Mouse (Mus musculus) colon, adult 2 months (tissue): ENCODE results near the gene Msl2. TPM values are rescaled to one million over a fixed set of nuclear protein-coding genes. Genes with fewer than 3 reads are reported as not detected.

Experiments used
- polyA plus RNA-seq: library from polyadenylated mRNA; depleted of rRNA; stranded (reverse); fragments of >200 nt; gene quantifications from 2 replicates; pipeline ENCODE4 v1.2.3, GENCODE M21; 2012; rRNA removed

Msl2 gene
- polyA plus RNA-seq, result 31.9 TPM in 2 replicates

DNA sequence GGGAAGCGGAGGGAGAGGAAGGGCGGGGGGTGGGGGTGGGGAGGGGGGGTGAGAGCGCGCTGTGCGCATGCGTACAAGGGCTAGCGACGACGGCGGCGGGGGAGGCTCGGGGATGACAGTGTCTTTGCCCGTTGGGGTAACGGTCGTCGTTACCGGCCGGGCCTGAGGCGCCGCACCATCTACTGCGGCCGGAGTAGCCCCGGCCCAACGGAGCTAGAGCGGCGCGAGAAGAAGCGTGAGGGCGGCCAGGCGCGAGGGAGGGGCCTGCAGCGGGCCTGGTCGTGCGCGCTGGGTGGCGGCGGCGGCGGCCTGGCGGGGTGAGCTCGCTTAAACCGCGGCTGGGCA is at the start of gene Msl2:
Gene Msl2 (plus strand): TSS at position 115 of the 345 bp plus-strand sequence.

DNA sequence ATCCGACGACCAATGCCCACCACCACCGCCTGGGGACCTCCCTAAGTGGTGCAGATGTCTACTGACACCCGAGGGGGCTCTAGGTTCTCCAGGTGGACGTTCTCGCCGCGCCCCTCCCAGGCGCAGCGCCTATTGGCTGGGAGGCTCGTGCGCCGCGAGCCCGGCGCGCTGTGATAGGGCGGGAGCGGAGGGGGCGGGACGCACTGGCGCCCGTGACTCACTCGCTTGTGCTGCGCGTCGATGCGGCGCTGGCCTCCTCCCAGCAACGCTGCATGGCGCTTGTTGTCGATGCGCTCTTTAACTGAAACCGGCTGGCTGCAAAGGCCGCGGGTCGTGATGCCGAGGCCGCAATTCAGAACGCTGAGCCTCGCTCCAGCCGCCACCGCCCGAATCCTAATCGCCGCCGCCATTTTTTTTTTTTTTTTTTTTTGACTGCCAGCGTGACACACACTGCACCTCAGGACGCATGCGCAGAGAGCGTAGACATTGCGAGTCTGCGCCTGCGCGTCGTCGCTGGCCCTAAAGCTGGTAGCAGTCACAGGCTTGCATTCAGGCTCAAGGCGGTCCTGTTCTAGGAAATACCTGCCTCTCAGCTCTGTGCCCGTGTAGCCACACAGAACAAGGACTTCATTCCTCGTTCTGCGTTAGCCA is 39.3 kb upstream of the Msl2 start, which contains the start of gene Pccb:
Gene Pccb (minus strand): TSS at position 451 of the 651 bp plus-strand sequence.

Other genes starting within 250 kb of the Msl2 start
- gene Pccb, start 39.2 kb upstream of the Msl2 start, polyA plus RNA-seq, result 123 and 124 TPM in 2 replicates
- gene Ppp2r3a, start 177.7 kb downstream of the Msl2 start, polyA plus RNA-seq, result 1.3 and 1.4 TPM in 2 replicates